Mouse (Mus musculus) G1E (cell line): Measurements from ENCODE around the gene Ankfy1.

ENCODE experiments used
- CTCF ChIP-seq: IDR thresholded peaks from 2 replicates; pipeline ENCODE4 v1.5.1; 2012; ENCODE audit warnings: low read depth, low read length, inconsistent platforms, mixed read lengths
- GATA1 ChIP-seq: IDR thresholded peaks from 2 replicates; pipeline ENCODE4 v1.6.1; 2012; ENCODE audit warnings: borderline replicate concordance, low read length, inconsistent platforms, mixed read lengths
- POLR2AphosphoS5 ChIP-seq: IDR thresholded peaks from 2 replicates; pipeline ENCODE4 v1.6.1; 2012; ENCODE audit warnings: low read depth, low read length, inconsistent platforms; ENCODE audit not compliant: insufficient replicate concordance

DNA sequence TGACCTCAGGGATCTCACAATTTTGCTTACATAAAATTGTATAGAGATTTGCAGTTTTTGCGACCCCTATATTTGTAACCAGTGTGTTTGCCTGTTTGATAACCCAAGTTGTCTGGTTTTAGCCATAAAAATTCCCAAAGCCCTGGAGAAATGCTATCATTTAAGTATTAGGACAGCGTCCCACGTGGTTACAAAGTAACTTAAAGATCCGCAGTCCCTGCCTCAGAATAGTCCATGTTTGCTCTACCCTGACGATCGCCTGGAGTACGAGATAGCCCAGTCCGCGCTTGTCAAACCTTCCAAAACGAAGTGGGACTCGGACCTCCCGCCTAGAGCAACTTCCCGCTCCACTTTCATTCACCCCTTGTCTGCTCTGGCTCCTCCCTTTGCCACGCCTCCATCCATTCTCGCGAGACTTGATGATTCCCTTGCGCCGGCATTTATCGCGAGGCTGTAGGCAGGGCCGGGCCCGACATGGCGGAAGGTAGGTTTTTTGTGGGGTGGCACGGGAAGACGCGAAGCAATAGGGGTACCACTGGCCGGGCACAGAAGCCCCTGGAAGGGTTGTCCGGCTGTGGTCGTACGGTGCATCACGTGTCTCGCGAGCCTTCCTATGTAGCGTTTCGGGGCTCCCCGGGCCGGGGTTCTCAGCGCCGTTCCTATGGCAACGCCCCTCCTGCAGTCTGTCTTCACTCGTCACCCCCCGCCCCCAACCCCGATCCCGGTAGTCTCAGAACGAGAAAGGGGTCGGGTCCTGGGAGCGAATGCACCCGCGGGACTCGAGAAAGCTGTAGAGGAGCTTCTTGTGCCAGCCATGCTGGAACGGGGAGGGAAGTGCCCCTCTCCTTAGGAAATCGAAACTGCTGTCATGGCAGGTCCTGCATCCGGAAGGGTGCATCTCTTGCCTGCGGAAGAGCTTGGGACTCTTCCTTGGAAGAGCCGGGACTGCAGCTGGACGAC lies at the start of gene Ankfy1:
- TF ChIP-seq CTCF, result no peak
- TF ChIP-seq GATA1, result no peak
- TF ChIP-seq POLR2AphosphoS5, result no peak
